Mouse (Mus musculus) heart, embryonic 13.5 days (tissue): ENCODE results near the gene Txk. TPM values are rescaled to one million over a fixed set of nuclear protein-coding genes. Genes with fewer than 3 reads are reported as not detected.
A peak's percentile ranks its signal among the peaks of the same experiment; 100 is the strongest.

Experiments used
- ATAC-seq: fragments of 200-750 bp; cut with Nextera tagmentation; 2 replicates; pipeline ENCODE4 v1.8.0; 2017; ENCODE audit warnings: moderate TSS enrichment; ENCODE audit not compliant: insufficient number of reproducible peaks, low FRiP score, low TSS enrichment; ENCODE audit errors: extremely low read depth
- H3K27ac ChIP-seq: fragments of 300-500 bp; sonication (generic); replicated peaks from 2 replicates; pipeline ENCODE4 v1.5.1; 2015; ENCODE audit warnings: moderate library complexity, mild to moderate bottlenecking, inconsistent platforms
- H3K27me3 ChIP-seq: fragments of 300-500 bp; sonication (generic); replicated peaks from 2 replicates; pipeline ENCODE4 v1.6.1; 2015; ENCODE audit warnings: mild to moderate bottlenecking, inconsistent platforms
- H3K36me3 ChIP-seq: fragments of 300-500 bp; sonication (generic); 2 replicates; pipeline ENCODE4 v1.6.1; 2015; ENCODE audit warnings: mild to moderate bottlenecking, inconsistent platforms
- H3K4me1 ChIP-seq: fragments of 300-500 bp; sonication (generic); 2 replicates; pipeline ENCODE4 v1.6.1; 2015; ENCODE audit warnings: inconsistent platforms
- H3K4me2 ChIP-seq: fragments of 300-500 bp; sonication (generic); 2 replicates; pipeline ENCODE4 v1.6.1; 2015; ENCODE audit warnings: inconsistent platforms, mild to moderate bottlenecking, moderate library complexity
- H3K4me3 ChIP-seq: fragments of 300-500 bp; sonication (generic); 2 replicates; pipeline ENCODE4 v1.5.1; 2015; ENCODE audit warnings: moderate library complexity, mild to moderate bottlenecking, inconsistent platforms
- H3K9ac ChIP-seq: fragments of 300-500 bp; sonication (generic); 2 replicates; pipeline ENCODE4 v1.6.1; 2015; ENCODE audit warnings: inconsistent platforms, mild to moderate bottlenecking, moderate library complexity
- H3K9me3 ChIP-seq: fragments of 300-500 bp; sonication (generic); 2 replicates; pipeline ENCODE4 v1.6.1; 2016; ENCODE audit warnings: inconsistent platforms
- WGBS: fragments of 180-500 bp; shearing (Covaris S2); methylation state at CpG from one replicate; pipeline ENCODE4 v1.1.7; 2015; ENCODE audit warnings: mixed read lengths; 5-methylcytosine and 5-hydroxymethylcytosine counted together
- polyA plus RNA-seq: library from polyadenylated mRNA; unstranded; fragments of >200 nt; fragmentation: Nextera tagmentation; extraction: Ambion mirVana; gene quantifications from 2 replicates; pipeline ENCODE4 v1.2.1, GENCODE M21; 2015

Gene Txk
- polyA plus RNA-seq, 1 experiment from 2014 or later, result 0.20 TPM

GRCm38 (mm10) chr5:72656270-72656791 is 96.2 kb downstream of the Txk start:
- H3K36me3 ChIP-seq, result no peaks in the 10 kb centered on the region
- no peak overlapping the region for H3K4me2 ChIP-seq
- 58% methylated on average over 7 of the region's 7 CpGs for WGBS
- ATAC-seq, result no peak
- H3K9me3 ChIP-seq, result no peaks in the 10 kb centered on the region
- H3K27ac ChIP-seq, result no peak overlapping the region
- no peaks in the 10 kb centered on the region for H3K27me3 ChIP-seq
- peaks cover 3% of the 10 kb centered on the region for H3K4me1 ChIP-seq
- H3K4me3 ChIP-seq, result no peak overlapping the region
- H3K9ac ChIP-seq, result no peak overlapping the region

- H3K9me3 ChIP-seq, result no peaks in the 10 kb centered on the region
- H3K4me3 ChIP-seq, result no peak overlapping the region
- no peak overlapping the region for H3K27ac ChIP-seq
- H3K36me3 ChIP-seq, result no peaks in the 10 kb centered on the region
- peaks cover 13% of the 10 kb centered on the region for H3K27me3 ChIP-seq
- ATAC-seq, result no peak
- no peak overlapping the region for H3K9ac ChIP-seq
- no peak overlapping the region for H3K4me2 ChIP-seq
- 74% methylated on average over 10 of the region's 10 CpGs for WGBS
- peaks cover 2% of the 10 kb centered on the region for H3K4me1 ChIP-seq
Observed at GRCm38 (mm10) chr5:72653068-72653674, 99.4 kb downstream of the Txk start.

GRCm38 (mm10) chr5:72648987-72649735 is 103.4 kb downstream of the Txk start:
- Histone ChIP-seq H3K4me2 (no peak overlapping the region), H3K27ac (no peak overlapping the region), H3K27me3 (peaks cover 43% of the 10 kb centered on the region), H3K9ac (no peak overlapping the region), H3K36me3 (no peaks in the 10 kb centered on the region), H3K4me1 (peaks cover 12% of the 10 kb centered on the region), H3K9me3 (no peaks in the 10 kb centered on the region), H3K4me3 (no peak overlapping the region)
- ATAC-seq, result no peak
- WGBS, result 74% methylated on average over 9 of the region's 9 CpGs

DNA sequence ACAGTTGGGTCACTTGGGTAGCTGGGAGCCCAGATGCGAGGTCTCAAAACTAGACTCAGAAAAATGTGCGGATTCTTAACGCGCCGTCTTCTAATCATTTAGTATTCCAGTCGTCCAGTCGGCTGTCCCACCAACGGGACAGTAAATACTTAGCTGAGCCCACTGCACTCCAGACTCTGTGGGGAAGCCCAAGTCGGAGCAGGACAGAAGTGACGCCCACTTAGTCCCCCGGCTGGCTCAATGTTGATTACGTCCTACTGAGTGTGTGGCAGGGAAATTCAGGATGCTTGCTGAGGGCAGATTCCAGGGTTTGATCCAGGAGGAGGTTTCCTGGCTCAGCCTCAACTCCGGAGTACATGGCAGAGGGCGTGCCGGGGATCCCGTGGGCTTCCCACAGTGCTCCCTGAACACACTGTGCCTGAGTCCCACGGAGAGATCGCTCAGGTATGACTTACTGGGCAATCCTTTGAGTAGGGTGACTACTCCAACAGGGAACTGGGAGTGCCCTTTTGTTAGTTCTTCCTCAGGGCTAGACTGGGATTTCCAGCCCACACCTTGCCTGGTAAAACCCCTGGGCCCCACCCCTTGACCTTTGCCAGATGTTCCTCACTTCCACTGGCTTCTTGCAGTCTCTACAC is 104.5 kb downstream of the Txk start:
- H3K36me3 ChIP-seq, result no peaks in the 10 kb centered on the region
- H3K4me2 ChIP-seq, result peak overlapping the region; percentile 94
- no peak overlapping the region for H3K27ac ChIP-seq
- peak overlapping the region; percentile 75 for H3K9ac ChIP-seq
- no peak for ATAC-seq
- peak overlapping the region; percentile 63 for H3K4me3 ChIP-seq
- peaks cover 46% of the 10 kb centered on the region for H3K27me3 ChIP-seq
- no peaks in the 10 kb centered on the region for H3K9me3 ChIP-seq
- 5% methylated on average over 18 of the region's 18 CpGs for WGBS
- H3K4me1 ChIP-seq, result peaks cover 12% of the 10 kb centered on the region

GRCm38 (mm10) chr5:72647418-72647907 is 105.1 kb downstream of the Txk start, which contains the start of gene Nipal1:
Gene Nipal1, plus strand, starts transcription at chr5:72647795.
- peak within 1 kb of the TSS; percentile 94 for H3K4me2 ChIP-seq
- ATAC-seq, result peak; percentile 76
- peaks cover 46% of the 10 kb centered on the region for H3K27me3 ChIP-seq
- H3K36me3 ChIP-seq, result no peaks in the 10 kb centered on the region
- peaks cover 12% of the 10 kb centered on the region for H3K4me1 ChIP-seq
- under 1% methylated on average over 25 of the region's 25 CpGs for WGBS
- peak within 1 kb of the TSS; percentile 75 for H3K9ac ChIP-seq
- H3K4me3 ChIP-seq, result peak within 1 kb of the TSS; percentile 63
- H3K9me3 ChIP-seq, result no peaks in the 10 kb centered on the region
- no peak within 1 kb of the TSS for H3K27ac ChIP-seq

DNA sequence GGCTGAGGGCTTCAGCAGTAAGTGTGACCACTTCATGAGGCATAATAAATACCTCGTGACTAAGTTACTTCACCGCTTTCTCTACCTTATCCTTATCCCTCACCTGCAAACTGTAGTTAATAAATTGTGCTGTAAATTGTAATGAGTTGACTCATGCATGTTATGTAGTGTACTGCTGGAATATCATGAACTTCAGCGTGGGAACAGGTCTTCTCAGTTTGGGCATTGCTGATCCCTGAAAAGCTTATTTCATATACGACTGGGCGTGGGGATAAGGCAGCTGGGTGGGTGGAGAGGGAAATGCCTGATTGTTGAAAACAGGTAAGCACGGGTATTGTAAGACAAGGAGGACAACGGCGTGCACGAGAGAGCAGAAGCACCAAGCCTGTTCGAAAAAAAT is 105.6 kb downstream of the Txk start:
- no peak for ATAC-seq
- H3K4me1 ChIP-seq, result peaks cover 12% of the 10 kb centered on the region
- H3K9ac ChIP-seq, result peak overlapping the region; percentile 48; the same call in 1 of the 2 replicates

GRCm38 (mm10) chr5:72646131-72646530 is 106.4 kb downstream of the Txk start:
- Histone ChIP-seq H3K9ac (no peak overlapping the region), H3K27ac (no peak overlapping the region), H3K27me3 (peaks cover 46% of the 10 kb centered on the region), H3K9me3 (no peaks in the 10 kb centered on the region), H3K4me2 (no peak overlapping the region), H3K4me3 (no peak overlapping the region), H3K4me1 (peaks cover 12% of the 10 kb centered on the region), H3K36me3 (no peaks in the 10 kb centered on the region)
- no peak for ATAC-seq
- 42% methylated on average over 10 of the region's 10 CpGs for WGBS

More for the DNA sequence above, 105.6 kb downstream of the Txk start:
- Histone ChIP-seq H3K9me3 (no peaks in the 10 kb centered on the region), H3K4me3 (peak overlapping the region; percentile 63), H3K36me3 (no peaks in the 10 kb centered on the region), H3K27me3 (peaks cover 46% of the 10 kb centered on the region), H3K4me2 (peak overlapping the region; percentile 94), H3K27ac (no peak overlapping the region)
- WGBS, result 30% methylated on average over 10 of the region's 10 CpGs

Other genes starting within 250 kb of the Txk start
- gene Corin, start 248.3 kb downstream of the Txk start, polyA plus RNA-seq, result 21.7 and 24.1 TPM in 2 replicates
- 8.6 and 10.4 TPM in 2 replicates for gene Nfxl1, start 193.1 kb downstream of the Txk start, polyA plus RNA-seq
- gene Zar1, start 171.5 kb downstream of the Txk start, polyA plus RNA-seq, result 0.15 and 0.25 TPM in 2 replicates
- 0.23 TPM in 1 of 2 replicates, not detected in the other for gene Gm5868, start 165.2 kb downstream of the Txk start, polyA plus RNA-seq
- gene Cnga1, start 108.5 kb downstream of the Txk start, polyA plus RNA-seq, result not detected in 2 replicates
- 0.28 and 0.35 TPM in 2 replicates for gene Nipal1, start 105.0 kb downstream of the Txk start, polyA plus RNA-seq
- gene Tec, start 115.7 kb upstream of the Txk start, polyA plus RNA-seq, result 15.1 and 17.2 TPM in 2 replicates
- 17.0 and 18.1 TPM in 2 replicates for gene Slain2, start 161.5 kb upstream of the Txk start, polyA plus RNA-seq
- not detected in 2 replicates for gene Gm10135, start 221.9 kb upstream of the Txk start, polyA plus RNA-seq